Mouse (Mus musculus): Measurements from ENCODE around the gene Gper1. TPM values are rescaled to one million over a fixed set of nuclear protein-coding genes. Genes with fewer than 3 reads are reported as not detected.
A peak's percentile ranks its signal among the peaks of the same experiment; 100 is the strongest.

Gene Gper1
- polyA plus RNA-seq, 1 experiment from 2014 or later = 1.2 TPM

- ATAC-seq (ENCODE audit: insufficient number of reproducible peaks, insufficient read depth, low FRiP score, low TSS enrichment, low read depth) = no peak
- WGBS = 84% methylated on average over 8 of the region's 8 CpGs
- H3K27ac ChIP-seq = no peak overlapping the region
- H3K36me3 ChIP-seq = peaks cover 22% of the 10 kb centered on the region
- H3K9me3 ChIP-seq = no peaks in the 10 kb centered on the region
- H3K4me3 ChIP-seq = no peak overlapping the region
- H3K4me2 ChIP-seq = no peak overlapping the region
- no peaks in the 10 kb centered on the region for H3K27me3 ChIP-seq
- H3K4me1 ChIP-seq = peaks cover 17% of the 10 kb centered on the region
- H3K9ac ChIP-seq = no peak overlapping the region
Measured at GRCm38 (mm10) chr5:139457241-139457640, 34.3 kb downstream of the Gper1 start.

GRCm38 (mm10) chr5:139459938-139460337, 37.0 kb downstream of the Gper1 start:
- Histone ChIP-seq H3K27me3 (no peaks in the 10 kb centered on the region), H3K9ac (peak overlapping the region; percentile 74), H3K36me3 (peaks cover 5% of the 10 kb centered on the region), H3K4me3 (peak overlapping the region; percentile 67), H3K27ac (no peak overlapping the region), H3K4me2 (peak overlapping the region; percentile 79), H3K9me3 (no peaks in the 10 kb centered on the region), H3K4me1 (peaks cover 17% of the 10 kb centered on the region)
- 6% methylated on average over 10 of the region's 10 CpGs for WGBS
- ATAC-seq (ENCODE audit: insufficient number of reproducible peaks, insufficient read depth, low FRiP score, low TSS enrichment, low read depth) = no peak

- Histone ChIP-seq H3K9ac (peak within 1 kb of the TSS; percentile 74), H3K4me1 (peaks cover 17% of the 10 kb centered on the region), H3K9me3 (no peaks in the 10 kb centered on the region), H3K27me3 (no peaks in the 10 kb centered on the region), H3K27ac (no peak within 1 kb of the TSS), H3K36me3 (no peaks in the 10 kb centered on the region), H3K4me2 (peak within 1 kb of the TSS; percentile 79), H3K4me3 (peak within 1 kb of the TSS; percentile 67)
- peak; percentile 93 for ATAC-seq (ENCODE audit: insufficient number of reproducible peaks, insufficient read depth, low FRiP score, low TSS enrichment, low read depth)
- 4% methylated on average over 42 of the region's 42 CpGs for WGBS
Measured at GRCm38 (mm10) chr5:139460384-139461067, 37.6 kb downstream of the Gper1 start, which contains the start of gene 3110082I17Rik. 3110082I17Rik (minus strand) TSS chr5:139460527.

- no peaks in the 10 kb centered on the region for H3K27me3 ChIP-seq
- peaks cover 7% of the 10 kb centered on the region for H3K4me1 ChIP-seq
- no peak for ATAC-seq (ENCODE audit: insufficient number of reproducible peaks, insufficient read depth, low FRiP score, low TSS enrichment, low read depth)
- no peak overlapping the region for H3K4me3 ChIP-seq
- no peak overlapping the region for H3K9ac ChIP-seq
- no peak overlapping the region for H3K4me2 ChIP-seq
- H3K27ac ChIP-seq = no peak overlapping the region
- H3K9me3 ChIP-seq = no peaks in the 10 kb centered on the region
- 74% methylated on average over 4 of the region's 4 CpGs for WGBS
- peaks cover 3% of the 10 kb centered on the region; the same call in 1 of the 2 replicates for H3K36me3 ChIP-seq
Measured at GRCm38 (mm10) chr5:139464874-139465273, 41.9 kb downstream of the Gper1 start.

GRCm38 (mm10) chr5:139466373-139466772, 43.4 kb downstream of the Gper1 start:
- H3K9me3 ChIP-seq = no peaks in the 10 kb centered on the region
- H3K27me3 ChIP-seq = no peaks in the 10 kb centered on the region
- H3K4me2 ChIP-seq = no peak overlapping the region
- no peak overlapping the region for H3K4me3 ChIP-seq
- H3K36me3 ChIP-seq = peaks cover 12% of the 10 kb centered on the region
- no peak for ATAC-seq (ENCODE audit: insufficient number of reproducible peaks, insufficient read depth, low FRiP score, low TSS enrichment, low read depth)
- no peak overlapping the region for H3K27ac ChIP-seq
- H3K9ac ChIP-seq = no peak overlapping the region
- H3K4me1 ChIP-seq = no peaks in the 10 kb centered on the region
- WGBS = 67% methylated on average over 2 of the region's 2 CpGs

GRCm38 (mm10) chr5:139466801-139467200, 43.9 kb downstream of the Gper1 start:
- H3K4me1 ChIP-seq = no peaks in the 10 kb centered on the region
- H3K36me3 ChIP-seq = peaks cover 16% of the 10 kb centered on the region
- no peaks in the 10 kb centered on the region for H3K9me3 ChIP-seq
- no peak overlapping the region for H3K9ac ChIP-seq
- WGBS = 64% methylated on average over 4 of the region's 4 CpGs
- no peak overlapping the region for H3K4me3 ChIP-seq
- no peak for ATAC-seq (ENCODE audit: insufficient number of reproducible peaks, insufficient read depth, low FRiP score, low TSS enrichment, low read depth)
- H3K27ac ChIP-seq = no peak overlapping the region
- H3K27me3 ChIP-seq = no peaks in the 10 kb centered on the region
- no peak overlapping the region for H3K4me2 ChIP-seq

- H3K36me3 ChIP-seq = peaks cover 28% of the 10 kb centered on the region
- H3K9ac ChIP-seq = no peak overlapping the region
- no peak overlapping the region for H3K4me3 ChIP-seq
- H3K4me2 ChIP-seq = no peak overlapping the region
- 46% methylated on average over 5 of the region's 5 CpGs for WGBS
- ATAC-seq (ENCODE audit: insufficient number of reproducible peaks, insufficient read depth, low FRiP score, low TSS enrichment, low read depth) = no peak
- H3K9me3 ChIP-seq = no peaks in the 10 kb centered on the region
- no peaks in the 10 kb centered on the region for H3K4me1 ChIP-seq
- no peak overlapping the region for H3K27ac ChIP-seq
- no peaks in the 10 kb centered on the region for H3K27me3 ChIP-seq
Measured at GRCm38 (mm10) chr5:139467998-139468397, 45.0 kb downstream of the Gper1 start.

GRCm38 (mm10) chr5:139474741-139475140, 51.8 kb downstream of the Gper1 start:
- H3K27ac ChIP-seq = no peak overlapping the region
- no peak overlapping the region for H3K9ac ChIP-seq
- no peaks in the 10 kb centered on the region for H3K4me1 ChIP-seq
- ATAC-seq (ENCODE audit: insufficient number of reproducible peaks, insufficient read depth, low FRiP score, low TSS enrichment, low read depth) = no peak
- H3K4me2 ChIP-seq = no peak overlapping the region
- H3K36me3 ChIP-seq = peaks cover 93% of the 10 kb centered on the region
- WGBS = 89% methylated on average over 9 of the region's 9 CpGs
- no peaks in the 10 kb centered on the region for H3K27me3 ChIP-seq
- H3K4me3 ChIP-seq = no peak overlapping the region
- no peaks in the 10 kb centered on the region for H3K9me3 ChIP-seq

Other genes with a start within 250 kb of the Gper1 start
- 51.5 and 53.0 TPM in 2 replicates for gene Sun1, start 222.5 kb upstream of the Gper1 start, polyA plus RNA-seq (2015; fragmentation: Nextera tagmentation; extraction: Ambion mirVana)
- gene Get4, start 170.8 kb upstream of the Gper1 start, polyA plus RNA-seq (2015; fragmentation: Nextera tagmentation; extraction: Ambion mirVana) = 137 and 160 TPM in 2 replicates
- gene Adap1, start 97.5 kb upstream of the Gper1 start, polyA plus RNA-seq (2015; fragmentation: Nextera tagmentation; extraction: Ambion mirVana) = 0.61 and 0.63 TPM in 2 replicates
- gene Cox19, start 71.7 kb upstream of the Gper1 start, polyA plus RNA-seq (2015; fragmentation: Nextera tagmentation; extraction: Ambion mirVana) = 88.4 and 108 TPM in 2 replicates
- 12.8 and 17.0 TPM in 2 replicates for gene Cyp2w1, start 70.5 kb upstream of the Gper1 start, polyA plus RNA-seq (2015; fragmentation: Nextera tagmentation; extraction: Ambion mirVana)
- 1.7 and 2.5 TPM in 2 replicates for gene Gpr146, start 45.5 kb upstream of the Gper1 start, polyA plus RNA-seq (2015; fragmentation: Nextera tagmentation; extraction: Ambion mirVana)
- 3.1 and 3.5 TPM in 2 replicates for gene C130050O18Rik, start 17.9 kb upstream of the Gper1 start, polyA plus RNA-seq (2015; fragmentation: Nextera tagmentation; extraction: Ambion mirVana)
- gene 3110082I17Rik, start 37.4 kb downstream of the Gper1 start, polyA plus RNA-seq (2015; fragmentation: Nextera tagmentation; extraction: Ambion mirVana) = 32.6 and 35.6 TPM in 2 replicates
- gene Zfand2a, start 61.4 kb downstream of the Gper1 start, polyA plus RNA-seq (2015; fragmentation: Nextera tagmentation; extraction: Ambion mirVana) = 10.5 and 12.2 TPM in 2 replicates
- gene Uncx, start 120.3 kb downstream of the Gper1 start, polyA plus RNA-seq (2015; fragmentation: Nextera tagmentation; extraction: Ambion mirVana) = 2.3 and 4.4 TPM in 2 replicates

Data from embryonic facial prominence, embryonic 13.5 days (tissue).